Mouse (Mus musculus) left cerebral cortex, postnatal 10 days (tissue): ENCODE results near the gene St3gal3. TPM values are rescaled to one million over a fixed set of nuclear protein-coding genes. Genes with fewer than 3 reads are reported as not detected.

ENCODE experiments used
- DNase-seq, 2 experiments: peaks; one replicate each; pipeline ENCODE4 v3.0.0; 2021 to 2022; ENCODE audit warnings: low spot score in 2 of 2, mixed read lengths in 1 of 2; ENCODE audit errors: extremely low spot score in 1 of 2
- intact Hi-C: fragments of 180-260 bp; cut with DNase I; formaldehyde crosslinking; loops from one replicate; pipeline ENCODE4 v1.15.1; 2025
- total RNA-seq, 2 experiments: library from RNA; stranded (reverse); gene quantifications; 2 replicates each; pipeline ENCODE4 v1.2.3; 2021

The St3gal3 gene
- total RNA-seq, 2 experiments from 2014 or later = 36.8 to 40.2 TPM

- intact Hi-C loops = no loop called here
- no peak for DNase-seq
Measured at GRCm38 (mm10) chr4:117896031-117896430, 238.7 kb downstream of the St3gal3 start.

- intact Hi-C loops = no loop called here
Measured at GRCm38 (mm10) chr4:117895339-117895738, 239.4 kb downstream of the St3gal3 start.

GRCm38 (mm10) chr4:117894601-117895000 lies 240.1 kb downstream of the St3gal3 start:
- DNase-seq = no peak
- intact Hi-C loops = no loop called here

More at GRCm38 (mm10) chr4:117895339-117895738, 239.4 kb downstream of the St3gal3 start:
- DNase-seq = no peak

GRCm38 (mm10) chr4:117893376-117893775 lies 241.3 kb downstream of the St3gal3 start:
- no peak for DNase-seq
- intact Hi-C loops = no loop called here

GRCm38 (mm10) chr4:117891738-117892161 lies 243.0 kb downstream of the St3gal3 start, which contains the start of gene Dph2:
Gene Dph2 (minus strand): TSS chr4:117892032.
- peak; percentile 86 to 87 for DNase-seq
- intact Hi-C loops = no loop called here

GRCm38 (mm10) chr4:117890750-117891149 lies 244.0 kb downstream of the St3gal3 start:
- no peak for DNase-seq
- intact Hi-C loops = no loop called here

- no peak for DNase-seq
- intact Hi-C loops = no loop called here
Measured at GRCm38 (mm10) chr4:117890031-117890430, 244.7 kb downstream of the St3gal3 start.

- intact Hi-C loops = no loop called here
- DNase-seq = no peak
Measured at GRCm38 (mm10) chr4:117889471-117889870, 245.2 kb downstream of the St3gal3 start.

GRCm38 (mm10) chr4:117887920-117888319 lies 246.8 kb downstream of the St3gal3 start:
- DNase-seq = no peak
- intact Hi-C loops = loop anchor here (2.0 kb wide), 1 partner anchor 77 kb away; no protein-coding TSS in a partner anchor

- intact Hi-C loops = loop anchor here (2.0 kb wide), 1 partner anchor 76 kb away; no protein-coding TSS in a partner anchor
- peak; percentile 94 to 97 for DNase-seq
Measured at GRCm38 (mm10) chr4:117887133-117887532, 247.6 kb downstream of the St3gal3 start, which contains the start of gene Atp6v0b. Gene Atp6v0b (minus strand): TSS chr4:117887333.

- intact Hi-C loops = loop anchor here (2.0 kb wide), 1 partner anchor 76 kb away; no protein-coding TSS in a partner anchor
Measured at GRCm38 (mm10) chr4:117886644-117887043, 248.1 kb downstream of the St3gal3 start.

GRCm38 (mm10) chr4:117885994-117886393 lies 248.7 kb downstream of the St3gal3 start:
- no peak for DNase-seq
- intact Hi-C loops = loop anchor here (2.0 kb wide), 1 partner anchor 75 kb away; no protein-coding TSS in a partner anchor

More at GRCm38 (mm10) chr4:117886644-117887043, 248.1 kb downstream of the St3gal3 start:
- DNase-seq = no peak

- intact Hi-C loops = no loop called here
- DNase-seq = no peak
Measured at GRCm38 (mm10) chr4:117885093-117885492, 249.6 kb downstream of the St3gal3 start.

GRCm38 (mm10) chr4:117884146-117884545 lies 250.6 kb downstream of the St3gal3 start:
- DNase-seq = no peak
- intact Hi-C loops = loop anchor here (5.0 kb wide), 2 partner anchors 52 to 198 kb away; partner anchors contain the start of gene Slc6a9

GRCm38 (mm10) chr4:117882701-117883691 lies 251.7 kb downstream of the St3gal3 start, which contains the start of gene B4galt2:
Gene B4galt2 (minus strand): TSS chr4:117883487.
- intact Hi-C loops = loop anchor here (5.0 kb wide), 2 partner anchors 51 to 199 kb away; partner anchors contain the start of gene Slc6a9
- peak; percentile 46 to 83 for DNase-seq

Other genes starting within 250 kb of the St3gal3 start
- gene Atp6v0b, start 247.6 kb downstream of the St3gal3 start, total RNA-seq = 100 to 1,000 TPM; 464 to 465 TPM
- 10 to 100 TPM in 1 of 2 experiments, 1 to 10 TPM in 1; 8.0 to 10.1 TPM for gene Dph2, start 242.9 kb downstream of the St3gal3 start, total RNA-seq
- 100 to 1,000 TPM; 115 to 121 TPM for gene Ipo13, start 219.9 kb downstream of the St3gal3 start, total RNA-seq
- gene Artn, start 205.2 kb downstream of the St3gal3 start, total RNA-seq = 1 to 10 TPM; 2.0 to 2.1 TPM
- gene Kdm4a, start 45.1 kb upstream of the St3gal3 start, total RNA-seq = 10 to 100 TPM; 56.8 to 58.9 TPM
- 100 to 1,000 TPM; 176 to 196 TPM for gene Ptprf, start 156.5 kb upstream of the St3gal3 start, total RNA-seq